Mouse (Mus musculus) liver, embryonic 15.5 days (tissue): ENCODE measurements around the gene Garnl3. TPM values are rescaled to one million over a fixed set of nuclear protein-coding genes. Genes with fewer than 3 reads are reported as not detected.

Source experiments
- ATAC-seq: fragments of 200-750 bp; cut with Nextera tagmentation; 2 replicates; pipeline ENCODE4 v1.8.0; 2017; ENCODE audit warnings: moderate number of reproducible peaks, mild to moderate bottlenecking, moderate library complexity; ENCODE audit not compliant: insufficient read depth
- H3K27ac ChIP-seq: fragments of 300-500 bp; sonication (generic); replicated peaks from 2 replicates; pipeline ENCODE4 v1.5.1; 2015; ENCODE audit warnings: mild to moderate bottlenecking, inconsistent platforms
- H3K27me3 ChIP-seq: fragments of 300-500 bp; sonication (generic); 2 replicates; pipeline ENCODE4 v1.6.1; 2015; ENCODE audit warnings: mild to moderate bottlenecking, inconsistent platforms
- H3K36me3 ChIP-seq: fragments of 300-500 bp; sonication (generic); replicated peaks from 2 replicates; pipeline ENCODE4 v1.6.1; 2015; ENCODE audit warnings: moderate library complexity, mild to moderate bottlenecking, inconsistent platforms
- H3K4me1 ChIP-seq: fragments of 300-500 bp; sonication (generic); replicated peaks from 2 replicates; pipeline ENCODE4 v1.6.1; 2015; ENCODE audit warnings: inconsistent platforms
- H3K4me2 ChIP-seq: fragments of 300-500 bp; sonication (generic); 2 replicates; pipeline ENCODE4 v1.6.1; 2015; ENCODE audit warnings: moderate library complexity, mild to moderate bottlenecking, inconsistent platforms
- H3K4me3 ChIP-seq: fragments of 300-500 bp; sonication (generic); replicated peaks from 2 replicates; pipeline ENCODE4 v1.5.1; 2015; ENCODE audit warnings: mild to moderate bottlenecking, inconsistent platforms
- H3K9ac ChIP-seq: fragments of 300-500 bp; sonication (generic); 2 replicates; pipeline ENCODE4 v1.6.1; 2015; ENCODE audit warnings: moderate library complexity, mild to moderate bottlenecking, inconsistent platforms
- H3K9me3 ChIP-seq: fragments of 300-500 bp; sonication (generic); replicated peaks from 2 replicates; pipeline ENCODE4 v1.6.1; 2016; ENCODE audit warnings: inconsistent platforms
- WGBS: fragments of 180-500 bp; shearing (Covaris S2); methylation state at CpG from one replicate; pipeline ENCODE4 v1.1.7; 2015; ENCODE audit warnings: mixed read lengths; ENCODE audit not compliant: insufficient replicate concordance; 5-methylcytosine and 5-hydroxymethylcytosine counted together
- polyA plus RNA-seq: library from polyadenylated mRNA; unstranded; fragments of >200 nt; fragmentation: Nextera tagmentation; extraction: Ambion mirVana; gene quantifications from 2 replicates; pipeline ENCODE4 v1.2.1, GENCODE M21; 2015

Garnl3 gene
- polyA plus RNA-seq, 1 experiment from 2014 or later: 0.89 TPM

DNA sequence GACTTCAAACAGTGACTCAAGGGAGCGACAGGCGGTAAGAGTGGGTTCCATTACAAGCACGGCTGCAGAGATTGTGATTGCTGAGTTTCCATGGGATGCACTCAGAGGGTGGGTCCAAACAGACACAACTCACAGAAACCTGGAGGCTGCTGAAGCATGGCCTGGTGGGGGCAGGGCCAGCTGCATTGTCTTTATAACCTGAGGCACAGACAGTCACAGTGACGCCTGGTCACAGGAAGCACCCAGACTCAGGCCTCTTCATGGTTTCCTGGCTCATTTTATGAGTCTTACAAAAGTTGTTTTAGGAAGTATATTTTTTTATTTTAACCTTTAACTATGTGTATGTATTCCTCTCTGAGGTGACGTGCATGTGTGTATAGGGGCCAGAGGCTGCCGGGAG lies 38.0 kb upstream of the Garnl3 start:
- H3K36me3 ChIP-seq: no peaks in the 10 kb centered on the region
- ATAC-seq: no peak
- no peak overlapping the region for H3K4me3 ChIP-seq
- no peak overlapping the region for H3K9ac ChIP-seq
- H3K4me2 ChIP-seq: no peak overlapping the region
- no peaks in the 10 kb centered on the region; the same call in 1 of the 2 replicates for H3K4me1 ChIP-seq
- no peak overlapping the region for H3K27ac ChIP-seq
- H3K27me3 ChIP-seq: no peaks in the 10 kb centered on the region
- WGBS: 67% methylated on average over 6 of the region's 6 CpGs
- no peaks in the 10 kb centered on the region for H3K9me3 ChIP-seq

DNA sequence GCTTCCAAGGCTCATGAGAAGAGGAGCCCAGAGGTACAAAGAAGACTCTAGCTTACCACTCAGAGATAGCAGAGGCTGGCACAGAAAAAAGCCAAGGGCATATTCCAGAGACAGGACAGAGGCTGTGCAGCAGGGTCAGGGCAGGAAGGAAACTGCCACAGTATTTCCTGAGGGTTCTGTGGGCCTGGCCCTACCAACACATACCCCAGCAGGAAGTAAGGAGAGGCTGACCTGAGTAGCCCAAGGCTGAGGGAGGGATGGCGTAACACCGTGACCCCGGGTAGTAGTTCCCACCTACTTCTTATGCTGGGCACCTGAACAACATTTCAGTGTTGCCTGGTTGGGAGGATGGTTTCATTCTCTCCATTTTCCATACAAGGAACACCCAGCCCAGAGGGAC lies 35.6 kb upstream of the Garnl3 start:
- no peak overlapping the region for H3K9ac ChIP-seq
- no peaks in the 10 kb centered on the region for H3K27me3 ChIP-seq
- no peak for ATAC-seq
- H3K4me1 ChIP-seq: no peaks in the 10 kb centered on the region; the same call in 1 of the 2 replicates
- H3K36me3 ChIP-seq: no peaks in the 10 kb centered on the region
- H3K4me3 ChIP-seq: no peak overlapping the region
- H3K27ac ChIP-seq: no peak overlapping the region
- 55% methylated on average over 3 of the region's 3 CpGs for WGBS
- no peak overlapping the region for H3K4me2 ChIP-seq
- no peaks in the 10 kb centered on the region for H3K9me3 ChIP-seq

DNA sequence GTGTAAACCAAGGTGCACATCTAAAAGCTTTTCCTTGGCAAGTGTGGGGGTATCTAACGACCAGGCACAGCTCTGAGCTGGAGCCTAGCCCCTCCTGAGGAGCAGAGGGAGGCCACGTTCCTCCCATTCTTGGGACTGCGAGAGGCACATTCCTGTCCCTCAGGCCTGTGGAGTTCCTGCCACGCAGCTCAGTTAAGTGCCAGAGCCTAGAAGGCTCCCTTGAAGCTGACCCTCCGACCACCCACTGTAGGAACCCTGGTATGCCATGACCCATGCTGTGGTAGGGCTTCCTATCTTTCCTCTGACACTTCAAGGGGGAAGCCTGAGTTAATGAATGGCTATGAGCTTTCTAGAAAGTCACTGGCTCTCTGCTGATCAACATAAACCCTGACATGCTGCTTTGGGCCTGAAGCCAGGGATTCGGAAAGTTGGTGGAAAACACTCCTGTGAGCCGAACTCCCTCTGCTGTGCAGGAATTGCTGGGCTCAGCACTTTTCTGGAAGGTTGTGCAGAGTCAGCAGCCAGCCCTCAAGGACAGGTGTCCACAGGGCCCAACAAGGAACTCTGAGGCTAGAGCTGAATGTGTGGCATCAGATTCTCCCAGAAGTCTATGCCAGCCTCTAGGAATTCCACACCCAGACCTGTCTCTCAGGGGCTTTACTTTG lies 34.4 kb upstream of the Garnl3 start:
- Histone ChIP-seq H3K4me2 (no peak overlapping the region), H3K9me3 (no peaks in the 10 kb centered on the region), H3K27me3 (no peaks in the 10 kb centered on the region), H3K4me3 (no peak overlapping the region), H3K27ac (no peak overlapping the region), H3K9ac (no peak overlapping the region), H3K4me1 (no peaks in the 10 kb centered on the region; the same call in 1 of the 2 replicates), H3K36me3 (no peaks in the 10 kb centered on the region)
- 53% methylated on average over 7 of the region's 7 CpGs for WGBS
- no peak for ATAC-seq

DNA sequence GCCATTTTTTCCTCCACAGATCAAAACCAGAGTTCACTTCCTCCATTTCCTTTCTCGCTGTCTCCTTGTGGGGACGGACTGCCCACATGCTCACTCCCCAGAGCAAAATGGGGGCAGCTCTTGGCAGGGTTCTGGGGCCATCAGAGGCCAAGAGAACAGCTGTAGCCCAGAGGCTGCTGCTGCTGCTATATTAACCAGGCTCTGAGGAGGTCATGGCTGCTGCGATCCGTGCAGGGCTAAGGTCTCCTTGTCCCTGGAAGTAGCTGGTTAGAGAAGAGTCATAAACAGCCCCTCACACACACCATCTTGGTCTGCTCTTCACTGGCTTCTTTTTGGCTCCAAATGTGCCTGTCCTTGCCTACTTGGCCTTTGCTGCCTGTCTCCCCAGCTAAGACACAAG lies 33.8 kb upstream of the Garnl3 start:
- H3K4me2 ChIP-seq: no peak overlapping the region
- H3K4me1 ChIP-seq: no peaks in the 10 kb centered on the region; the same call in 1 of the 2 replicates
- 55% methylated on average over 4 of the region's 4 CpGs for WGBS
- H3K4me3 ChIP-seq: no peak overlapping the region
- no peaks in the 10 kb centered on the region for H3K36me3 ChIP-seq
- no peaks in the 10 kb centered on the region for H3K9me3 ChIP-seq
- no peak overlapping the region for H3K27ac ChIP-seq
- ATAC-seq: no peak
- H3K27me3 ChIP-seq: no peaks in the 10 kb centered on the region
- H3K9ac ChIP-seq: no peak overlapping the region

DNA sequence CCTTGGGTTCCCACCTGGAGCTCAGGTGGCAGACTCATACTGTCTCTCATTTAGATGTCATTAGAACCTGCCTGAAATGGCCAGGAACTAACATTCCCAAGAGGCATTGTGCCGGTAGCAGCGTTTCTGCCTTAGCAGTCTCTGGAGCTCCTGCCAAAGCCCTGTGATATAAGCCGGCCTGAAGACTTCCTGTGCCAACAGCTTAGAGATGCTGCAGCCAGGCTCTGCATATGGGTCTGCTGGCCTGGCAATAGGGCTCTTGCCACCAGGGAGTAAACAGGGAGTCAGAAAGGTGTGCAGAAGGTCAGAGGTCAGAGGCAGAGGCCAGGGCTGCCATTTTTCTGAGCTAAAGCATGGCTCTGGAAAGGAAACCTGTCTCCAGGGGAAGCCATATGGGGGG lies 33.2 kb upstream of the Garnl3 start:
- no peaks in the 10 kb centered on the region for H3K9me3 ChIP-seq
- no peaks in the 10 kb centered on the region; the same call in 1 of the 2 replicates for H3K4me1 ChIP-seq
- no peak overlapping the region for H3K4me3 ChIP-seq
- no peaks in the 10 kb centered on the region for H3K27me3 ChIP-seq
- 55% methylated on average over 3 of the region's 3 CpGs for WGBS
- H3K4me2 ChIP-seq: no peak overlapping the region
- no peak for ATAC-seq
- H3K36me3 ChIP-seq: no peaks in the 10 kb centered on the region
- H3K27ac ChIP-seq: no peak overlapping the region
- no peak overlapping the region for H3K9ac ChIP-seq

DNA sequence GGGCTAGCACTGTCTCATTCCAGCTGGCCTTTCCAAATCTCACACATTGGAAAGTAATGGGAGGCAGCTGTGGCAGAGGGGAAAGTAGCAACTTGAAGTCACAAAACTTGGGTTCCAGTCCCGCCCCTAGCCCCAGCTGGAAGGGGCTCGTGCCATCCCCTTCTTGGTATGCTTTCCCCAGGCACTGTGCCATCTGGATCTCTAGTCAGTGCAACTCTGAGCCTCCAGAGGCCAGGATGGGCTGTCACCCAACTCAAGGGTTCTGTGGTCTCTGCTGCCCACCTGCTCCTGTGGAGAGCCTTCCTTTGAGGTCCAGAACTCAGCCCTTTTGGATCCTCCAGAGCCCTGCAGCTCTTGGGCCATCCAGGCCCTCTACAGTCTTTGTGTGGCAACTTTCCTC lies 30.7 kb upstream of the Garnl3 start:
- Histone ChIP-seq H3K27ac (no peak overlapping the region), H3K4me1 (no peaks in the 10 kb centered on the region; the same call in 1 of the 2 replicates), H3K9ac (no peak overlapping the region), H3K27me3 (no peaks in the 10 kb centered on the region), H3K9me3 (no peaks in the 10 kb centered on the region), H3K36me3 (no peaks in the 10 kb centered on the region), H3K4me3 (no peak overlapping the region), H3K4me2 (no peak overlapping the region)
- no peak for ATAC-seq
- 58% methylated on average over 2 of the region's 2 CpGs for WGBS

DNA sequence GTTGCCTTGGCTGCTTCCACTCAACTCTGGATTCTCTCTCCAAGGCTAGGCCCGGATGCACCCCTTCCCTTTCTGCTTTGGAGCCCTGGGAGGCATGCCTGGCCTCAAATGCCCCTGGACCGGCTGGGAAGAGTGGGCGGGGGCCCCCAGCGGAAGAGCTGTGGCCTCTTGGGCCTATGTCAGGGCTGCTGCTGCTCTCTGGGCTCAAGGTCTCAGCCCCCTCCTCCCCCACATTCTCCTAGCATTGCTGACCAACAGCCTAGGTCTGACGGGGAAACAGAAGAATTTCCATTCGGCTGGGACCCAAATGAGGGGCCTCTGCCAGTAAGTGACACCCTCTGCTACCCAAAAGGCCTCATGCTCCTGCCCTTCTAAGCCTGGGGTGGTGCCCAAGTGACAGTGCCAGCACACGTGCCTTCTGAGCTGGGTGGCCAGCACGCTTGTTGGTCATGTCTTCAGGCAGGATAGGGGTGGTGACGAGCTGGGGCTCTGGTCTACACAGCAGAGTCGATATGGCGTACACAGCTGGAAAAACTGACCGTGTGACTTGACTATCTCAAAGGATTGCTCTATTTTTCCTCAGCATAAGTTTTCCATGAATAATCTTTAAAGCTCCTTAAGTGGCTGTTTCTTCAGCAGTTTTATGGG lies 29.0 kb upstream of the Garnl3 start:
- no peaks in the 10 kb centered on the region for H3K36me3 ChIP-seq
- H3K9me3 ChIP-seq: no peaks in the 10 kb centered on the region
- WGBS: 58% methylated on average over 12 of the region's 12 CpGs
- H3K9ac ChIP-seq: no peak overlapping the region
- H3K4me3 ChIP-seq: no peak overlapping the region
- H3K27ac ChIP-seq: no peak overlapping the region
- no peak overlapping the region for H3K4me2 ChIP-seq
- no peaks in the 10 kb centered on the region for H3K27me3 ChIP-seq
- no peak for ATAC-seq
- no peaks in the 10 kb centered on the region; the same call in 1 of the 2 replicates for H3K4me1 ChIP-seq

DNA sequence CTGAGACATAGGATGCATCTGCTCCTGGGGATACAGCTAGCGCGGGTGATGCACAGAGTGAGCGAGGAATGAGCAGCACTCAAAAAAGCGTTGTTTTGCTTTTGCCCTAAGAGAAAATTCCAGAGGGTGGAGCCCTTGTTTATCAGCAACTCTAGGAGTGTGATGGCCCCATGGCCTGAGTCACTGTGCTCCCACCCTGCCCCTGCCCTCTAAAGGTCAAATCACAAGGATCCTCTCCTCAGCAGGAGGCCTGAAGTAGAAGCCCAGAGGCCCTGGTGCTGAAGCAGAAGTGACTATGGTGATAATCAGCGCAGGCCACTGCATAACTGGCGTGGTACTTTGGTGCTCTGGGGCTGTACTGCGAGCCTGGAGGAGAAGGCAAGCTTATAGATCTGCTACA lies 28.1 kb upstream of the Garnl3 start:
- Histone ChIP-seq H3K36me3 (no peaks in the 10 kb centered on the region), H3K9me3 (no peaks in the 10 kb centered on the region), H3K4me2 (no peak overlapping the region), H3K27ac (no peak overlapping the region), H3K4me1 (no peaks in the 10 kb centered on the region), H3K9ac (no peak overlapping the region), H3K4me3 (no peak overlapping the region), H3K27me3 (no peaks in the 10 kb centered on the region)
- ATAC-seq: no peak
- WGBS: 70% methylated on average over 7 of the region's 7 CpGs

DNA sequence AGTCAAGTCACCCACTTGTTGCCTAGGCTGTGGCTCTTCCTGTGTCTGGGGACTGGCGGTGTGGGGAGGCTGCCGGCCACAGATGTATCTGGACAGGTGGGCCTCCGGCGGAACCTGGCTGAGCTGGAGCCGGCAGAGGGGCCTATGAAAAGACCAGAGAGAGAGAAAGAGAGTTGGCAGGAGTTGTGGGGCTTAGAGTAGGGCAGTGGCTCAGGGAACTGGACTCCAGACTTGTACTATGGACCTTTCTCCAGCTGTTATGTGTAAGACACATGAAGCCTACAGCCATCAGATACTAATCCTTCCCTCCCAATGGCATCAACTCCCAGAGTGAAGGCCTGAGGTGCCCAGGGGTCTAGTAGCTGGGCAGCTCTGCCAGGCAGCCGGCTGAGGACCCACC lies 27.4 kb upstream of the Garnl3 start:
- H3K9ac ChIP-seq: no peak overlapping the region
- WGBS: 75% methylated on average over 6 of the region's 6 CpGs

DNA sequence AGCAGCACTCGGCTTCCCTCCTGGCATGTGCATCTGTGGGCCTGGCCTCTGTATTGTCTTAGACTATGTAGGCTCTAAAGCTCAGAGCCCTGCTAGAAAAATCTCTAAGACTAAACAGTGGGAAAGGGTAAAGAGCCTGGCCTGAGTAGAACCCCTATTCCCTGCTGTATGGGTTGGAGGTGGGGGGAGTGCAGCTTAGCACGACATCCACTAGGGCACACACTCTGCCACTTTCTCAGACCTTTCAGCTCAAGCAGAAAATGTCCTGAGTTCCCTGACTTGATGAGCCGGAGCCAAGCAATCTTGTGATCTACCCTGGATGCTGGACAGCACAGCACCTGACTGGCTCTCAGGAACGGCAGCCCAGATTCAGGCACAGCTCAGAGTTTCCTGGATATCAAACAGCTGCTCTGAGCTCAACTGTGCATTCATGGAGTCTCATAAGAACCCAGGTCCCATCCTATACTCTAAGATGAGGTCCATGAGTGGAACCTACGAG lies 24.9 kb upstream of the Garnl3 start:
- no peaks in the 10 kb centered on the region for H3K36me3 ChIP-seq
- H3K27ac ChIP-seq: no peak overlapping the region
- no peak overlapping the region for H3K4me2 ChIP-seq
- no peaks in the 10 kb centered on the region for H3K9me3 ChIP-seq
- H3K4me3 ChIP-seq: no peak overlapping the region
- 59% methylated on average over 5 of the region's 5 CpGs for WGBS
- no peak for ATAC-seq
- H3K4me1 ChIP-seq: no peaks in the 10 kb centered on the region
- no peaks in the 10 kb centered on the region for H3K27me3 ChIP-seq
- H3K9ac ChIP-seq: no peak overlapping the region

More for the DNA sequence above, 27.4 kb upstream of the Garnl3 start:
- no peaks in the 10 kb centered on the region for H3K4me1 ChIP-seq
- no peak for ATAC-seq
- no peak overlapping the region for H3K4me2 ChIP-seq
- no peaks in the 10 kb centered on the region for H3K27me3 ChIP-seq
- no peaks in the 10 kb centered on the region for H3K36me3 ChIP-seq
- no peak overlapping the region for H3K27ac ChIP-seq
- no peak overlapping the region for H3K4me3 ChIP-seq
- no peaks in the 10 kb centered on the region for H3K9me3 ChIP-seq

DNA sequence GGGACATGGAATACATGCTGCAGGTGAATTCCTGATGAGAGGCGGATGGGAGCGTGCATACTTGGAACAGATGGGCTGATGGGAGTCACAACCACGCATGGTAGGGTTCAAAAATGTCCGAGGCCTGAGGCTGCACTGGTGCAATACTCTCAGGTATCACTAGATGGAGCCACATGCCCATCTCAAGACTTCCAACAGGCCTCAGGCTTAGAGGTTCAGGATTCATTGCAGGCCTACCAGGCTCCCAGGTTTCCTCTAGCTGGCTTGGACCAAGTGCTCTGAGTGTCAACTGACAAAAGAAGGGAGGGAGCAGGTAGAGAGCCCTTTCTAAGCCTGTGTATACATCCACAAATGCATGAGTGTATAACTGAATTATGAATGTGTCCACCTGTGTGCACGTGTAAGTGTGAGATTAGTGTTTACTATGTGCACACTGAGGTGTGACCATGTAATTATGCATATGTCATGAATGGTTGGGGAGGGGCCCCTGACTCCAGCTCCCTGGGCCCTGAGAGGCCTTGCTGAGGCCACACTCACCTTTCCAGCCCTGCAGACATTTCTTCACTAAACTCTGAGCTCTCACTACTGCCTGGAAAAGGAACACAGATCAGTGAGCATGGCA lies 23.4 kb upstream of the Garnl3 start:
- no peak overlapping the region for H3K9ac ChIP-seq
- no peaks in the 10 kb centered on the region for H3K9me3 ChIP-seq
- H3K27me3 ChIP-seq: no peaks in the 10 kb centered on the region
- H3K36me3 ChIP-seq: no peaks in the 10 kb centered on the region
- WGBS: 22% methylated on average over 5 of the region's 5 CpGs
- no peak overlapping the region for H3K27ac ChIP-seq
- no peak overlapping the region for H3K4me3 ChIP-seq
- no peak overlapping the region for H3K4me2 ChIP-seq
- no peaks in the 10 kb centered on the region for H3K4me1 ChIP-seq
- ATAC-seq: no peak
